Mouse (Mus musculus): ENCODE data around the gene Nfkbib.

Nfkbib gene

DNA sequence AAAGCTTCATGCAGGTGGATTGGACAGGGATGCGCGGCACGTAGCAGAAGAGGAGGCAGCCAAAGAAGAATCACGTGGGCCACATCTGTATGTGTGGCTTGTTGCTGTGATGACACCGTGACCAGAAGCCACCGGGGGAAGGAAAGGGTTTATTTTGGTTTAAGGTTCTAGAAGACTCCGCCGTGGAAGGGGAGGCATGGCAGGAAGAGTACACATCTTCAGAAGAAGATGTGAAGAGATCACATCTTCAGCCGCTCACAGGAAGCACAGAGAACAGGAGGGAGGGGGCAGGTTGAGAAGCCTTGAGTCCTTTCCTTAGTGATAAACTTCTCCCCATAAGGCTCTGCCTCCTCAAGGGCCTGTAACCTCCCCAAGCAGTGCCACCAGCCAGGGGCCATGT, 32.7 kb upstream of the Nfkbib start:
- DNase-seq: no peak

DNA sequence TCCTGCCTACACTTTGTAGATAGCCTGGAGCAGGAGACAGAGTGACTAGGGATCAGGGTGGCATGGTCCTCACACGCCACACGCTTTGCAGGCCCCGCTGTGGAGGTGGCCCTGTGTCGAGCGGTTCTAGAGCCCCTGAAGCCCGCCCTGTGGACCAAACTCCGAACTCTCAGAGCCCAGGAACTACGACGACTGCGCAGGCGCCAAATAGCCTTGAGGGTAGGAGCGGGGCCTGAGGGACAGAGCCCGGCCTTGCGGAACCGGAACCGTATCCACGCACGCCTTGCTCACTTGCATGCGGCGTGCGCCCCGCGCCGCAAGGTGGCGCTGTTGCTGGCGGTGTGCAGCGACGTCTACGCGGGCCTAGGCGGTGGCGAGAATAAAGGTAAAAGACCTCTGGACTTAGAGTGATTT, 29.3 kb upstream of the Nfkbib start:
- DNase-seq: peak; percentile 89 to 93

DNA sequence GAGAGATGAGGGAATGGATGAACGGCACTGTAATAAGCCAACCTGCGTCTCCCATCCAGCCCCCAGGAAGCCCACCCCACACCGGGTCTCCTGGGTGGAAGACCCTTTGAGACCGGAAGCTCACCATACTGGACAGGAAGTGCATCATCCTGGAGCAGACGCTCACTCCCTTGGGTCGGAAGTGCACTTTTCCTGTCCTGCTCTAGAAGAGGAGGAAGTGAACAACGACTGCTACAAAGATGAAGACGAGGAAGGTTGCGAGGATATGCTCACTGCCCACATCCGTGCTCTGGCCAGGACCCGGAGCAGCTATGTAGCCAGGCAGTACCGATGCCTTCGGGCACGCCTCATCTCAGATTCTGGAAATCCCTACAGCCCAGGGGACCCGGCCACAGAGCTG, 28.5 kb upstream of the Nfkbib start:
- no peak for DNase-seq

DNA sequence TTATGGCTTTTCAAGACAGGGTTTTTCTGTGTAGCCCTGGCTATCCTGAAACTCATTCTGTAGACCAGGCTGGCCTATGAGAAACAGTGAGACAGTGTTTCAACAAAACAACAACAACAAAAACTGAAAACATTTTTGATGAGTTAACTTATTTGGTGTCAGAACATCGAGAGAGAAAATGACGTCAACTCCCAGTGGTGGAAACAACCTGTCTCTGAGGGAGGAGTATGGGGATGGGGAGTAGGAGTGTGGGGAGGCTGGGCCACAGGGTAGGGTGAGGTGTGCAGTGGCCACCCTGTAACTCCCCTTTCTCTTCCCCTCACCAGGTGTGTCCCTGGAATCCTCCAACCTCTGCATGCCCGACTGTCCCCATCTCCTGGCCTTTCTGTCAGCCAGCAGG, 27.2 kb upstream of the Nfkbib start:
- DNase-seq: no peak

DNA sequence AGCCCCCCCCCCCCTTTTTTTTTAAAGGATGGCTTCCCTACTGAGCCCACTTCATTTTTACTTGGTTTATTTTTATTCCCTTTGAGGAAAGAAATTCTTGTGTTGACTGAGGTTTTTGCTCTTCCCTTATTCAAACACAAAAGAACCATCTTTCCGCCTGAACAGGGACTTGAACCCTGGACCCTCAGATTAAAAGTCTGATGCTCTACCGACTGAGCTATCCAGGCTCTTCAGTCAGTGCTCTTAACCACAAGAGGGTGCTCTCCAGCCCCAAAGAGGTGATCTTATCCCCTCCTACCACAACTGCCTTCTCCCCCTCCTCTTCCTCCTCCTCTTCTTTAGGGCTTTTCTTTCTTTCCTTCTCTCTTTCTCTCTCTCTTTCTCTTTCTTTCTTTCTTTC, 26.5 kb upstream of the Nfkbib start:
- no peak for DNase-seq

DNA sequence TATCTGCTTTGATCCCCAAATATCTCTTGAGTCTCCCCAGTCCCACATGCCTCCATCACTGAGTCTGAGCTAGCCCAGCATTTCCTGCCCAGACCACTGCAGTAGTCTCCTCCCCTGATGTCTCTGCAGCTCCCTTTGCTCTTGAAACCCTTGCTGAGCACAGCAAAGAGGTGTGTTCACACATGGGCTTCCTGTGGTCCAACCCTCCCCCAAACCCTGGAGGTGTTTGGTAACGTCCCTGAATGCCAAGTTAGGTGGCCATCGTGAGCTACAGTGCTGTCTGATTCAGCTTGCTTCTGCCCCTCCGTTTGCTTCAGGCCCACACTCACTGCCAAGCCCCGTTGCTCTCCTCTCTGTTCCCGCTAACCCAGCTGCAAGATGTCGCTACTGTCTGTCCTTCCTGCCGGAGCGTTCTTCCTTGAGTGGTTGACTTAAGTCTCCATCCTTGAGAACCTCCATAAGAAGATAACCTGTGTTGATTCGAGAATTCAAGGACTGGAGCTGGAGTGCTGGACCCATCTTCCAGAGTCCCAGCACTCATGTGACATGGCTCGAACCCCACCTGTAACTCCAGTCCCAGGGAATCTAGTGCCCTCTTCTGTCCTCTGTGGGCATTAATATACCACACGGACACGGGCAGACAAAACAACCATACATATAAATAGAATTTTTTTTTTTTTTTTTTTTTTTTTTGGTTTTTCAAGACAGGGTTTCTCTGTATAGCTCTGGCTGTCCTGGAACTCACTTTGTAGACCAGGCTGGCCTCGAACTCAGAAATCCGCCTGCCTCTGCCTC, 25.3 kb upstream of the Nfkbib start:
- no peak for DNase-seq

GRCm38 (mm10) chr7:28791706-28792105, 24.4 kb upstream of the Nfkbib start:
- no peak for DNase-seq

GRCm38 (mm10) chr7:28790066-28790806, 22.9 kb upstream of the Nfkbib start:
- DNase-seq: no peak

DNA sequence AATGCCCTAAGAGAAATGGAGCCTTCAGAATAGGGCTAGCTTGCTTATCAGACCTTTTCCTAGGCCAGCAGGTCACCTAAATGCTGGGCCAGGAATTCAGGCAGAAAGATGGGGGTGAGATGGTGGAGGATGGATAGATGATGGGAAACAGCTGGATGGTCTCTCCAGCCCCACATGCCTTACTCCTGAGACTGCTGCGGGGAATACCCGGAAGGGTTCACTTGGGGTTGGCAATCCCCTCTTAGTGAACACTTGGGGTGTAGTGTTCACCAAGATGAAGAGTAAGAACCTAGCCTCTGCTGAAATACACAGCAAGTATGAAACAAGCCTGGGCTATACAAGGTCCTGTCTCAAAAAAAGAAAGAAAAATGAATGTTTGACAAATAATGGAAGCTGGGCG, 21.9 kb upstream of the Nfkbib start:
- no peak for DNase-seq

- no peak for DNase-seq
These were observed 21.2 kb upstream of the Nfkbib start, which contains the start of gene Rinl for GRCm38 (mm10) chr7:28788307-28789195. Rinl (plus strand) TSS chr7:28788969.

GRCm38 (mm10) chr7:28787884-28788283, 20.6 kb upstream of the Nfkbib start:
- DNase-seq: no peak

DNA sequence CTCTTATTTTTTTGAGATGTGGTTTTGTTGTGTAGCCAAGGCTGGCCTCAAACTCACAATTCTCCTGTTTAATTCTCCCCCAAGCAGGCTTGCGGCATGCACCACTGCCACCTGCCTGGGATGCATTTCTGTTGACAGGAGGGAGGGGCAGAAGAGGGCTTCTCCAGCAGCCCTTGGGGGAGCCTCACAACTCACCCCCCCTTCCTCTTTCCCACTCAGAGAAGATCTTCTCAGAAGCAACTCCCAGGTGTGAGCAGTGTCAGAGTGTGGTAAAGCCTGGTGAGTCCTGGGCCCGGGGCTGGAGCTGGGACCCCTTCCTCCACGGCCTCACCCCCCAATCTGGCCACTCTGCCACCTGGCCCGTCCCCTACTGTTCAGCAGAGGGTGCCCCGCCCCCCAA, 17.8 kb upstream of the Nfkbib start:
- no peak for DNase-seq

DNA sequence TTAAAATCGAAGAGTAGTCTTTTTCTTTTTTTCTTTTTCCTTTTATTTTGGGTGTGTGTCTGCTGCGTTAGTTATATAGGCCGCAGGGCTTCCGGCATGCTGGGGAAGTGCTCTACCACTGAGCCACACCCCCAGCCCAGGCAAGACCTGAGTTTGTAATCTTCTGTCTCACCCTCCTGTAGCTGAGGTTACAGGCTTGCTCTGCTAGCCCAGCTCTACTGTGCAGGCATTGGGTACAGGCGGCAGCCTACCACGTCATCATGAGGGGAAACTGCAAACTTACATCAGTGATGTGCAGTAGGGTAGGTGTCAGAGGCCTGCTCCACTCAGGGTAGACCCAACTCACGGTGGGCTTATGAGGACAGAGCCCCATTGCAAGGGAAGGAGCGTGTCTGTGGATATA, 13.9 kb upstream of the Nfkbib start:
- no peak for DNase-seq

- peak; percentile 37 to 52 for DNase-seq
These were observed 13.5 kb upstream of the Nfkbib start for GRCm38 (mm10) chr7:28780857-28781256.

- peak; percentile 91 to 94 for DNase-seq
These were observed 12.9 kb upstream of the Nfkbib start for GRCm38 (mm10) chr7:28780067-28780658.

- DNase-seq: peak in 1 of 2 experiments; percentile 44
These were observed 11.5 kb upstream of the Nfkbib start for GRCm38 (mm10) chr7:28778825-28779224.

DNA sequence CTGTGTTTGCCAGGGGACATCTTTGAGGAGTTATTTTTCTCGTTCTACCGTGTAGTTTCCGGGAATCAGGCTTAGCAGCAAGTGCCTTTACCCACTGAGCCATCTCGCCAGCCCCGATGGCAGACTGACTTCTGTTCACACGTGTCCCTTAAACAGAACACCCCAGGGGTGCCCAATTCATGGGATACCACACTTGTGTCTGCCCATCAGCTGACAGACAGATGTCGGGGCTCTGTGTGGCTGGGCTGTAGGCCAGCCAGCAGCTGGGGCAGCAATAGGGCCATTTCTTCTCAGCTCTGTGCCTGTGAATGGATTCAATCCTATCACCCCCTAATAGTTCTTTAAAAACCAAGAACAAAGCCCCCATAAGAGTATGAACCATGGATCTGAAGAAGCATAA, 7.8 kb upstream of the Nfkbib start:
- DNase-seq: no peak

- DNase-seq: peak; percentile 32 to 54
These were observed 6.9 kb upstream of the Nfkbib start for GRCm38 (mm10) chr7:28774164-28774563.

- peak; percentile 20 to 41 for DNase-seq
These were observed 5.9 kb upstream of the Nfkbib start for GRCm38 (mm10) chr7:28773163-28773562.

GRCm38 (mm10) chr7:28771867-28772266, 4.6 kb upstream of the Nfkbib start:
- peak in 1 of 2 experiments; percentile 51 for DNase-seq

DNA sequence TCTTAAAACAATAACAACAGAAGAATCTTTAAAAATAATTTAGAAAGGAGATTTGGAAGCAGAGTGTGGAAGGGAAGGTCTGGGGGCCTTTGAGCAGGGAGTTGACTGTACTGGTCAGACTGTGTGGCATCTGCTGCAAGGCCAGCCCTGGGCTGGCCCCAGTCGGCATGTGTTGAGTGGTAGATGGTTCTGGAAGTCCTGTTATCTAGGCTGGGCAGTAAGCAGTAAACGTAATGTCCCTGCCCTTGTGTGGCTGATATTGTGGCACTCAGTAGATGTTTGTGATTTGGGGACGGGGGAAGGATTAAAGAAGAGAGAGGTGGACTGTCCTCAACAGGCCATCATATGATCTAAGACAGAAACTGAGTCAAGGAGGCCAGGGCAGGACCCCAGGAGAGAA, 3.0 kb upstream of the Nfkbib start:
- DNase-seq: no peak

GRCm38 (mm10) chr7:28769414-28769958, 2.2 kb upstream of the Nfkbib start:
- DNase-seq: no peak
